Mouse (Mus musculus): ENCODE data around the gene Sgsm3. TPM values are rescaled to one million over a fixed set of nuclear protein-coding genes. Genes with fewer than 3 reads are reported as not detected.

Gene Sgsm3
- polyA plus RNA-seq, 1 experiment, result 0.52 TPM

GRCm38 (mm10) chr15:81046061-81046460, 68.5 kb downstream of the Sgsm3 start:
- Histone ChIP-seq H3K9me3 (ENCODE audit: control insufficient read depth, low read length) (no peaks in the 10 kb centered on the region), H3K4me3 (replicated peaks) (no peak overlapping the region), H3K36me3 (ENCODE audit: control insufficient read depth) (no peaks in the 10 kb centered on the region), H3K27me3 (ENCODE audit: control insufficient read depth) (peaks cover 31% of the 10 kb centered on the region), H3K4me1 (ENCODE audit: control insufficient read depth) (peaks cover 12% of the 10 kb centered on the region)
- TF ChIP-seq TAL1 (IDR thresholded peaks at IDR 0.05; ENCODE audit: low read length), result no peak
- no peak for TF ChIP-seq GATA1 (IDR thresholded peaks at IDR 0.05; ENCODE audit: low read length)

- Histone ChIP-seq H3K36me3 (ENCODE audit: control insufficient read depth) (no peaks in the 10 kb centered on the region), H3K4me3 (replicated peaks) (no peak overlapping the region), H3K27me3 (ENCODE audit: control insufficient read depth) (peaks cover 31% of the 10 kb centered on the region), H3K4me1 (ENCODE audit: control insufficient read depth) (peaks cover 7% of the 10 kb centered on the region), H3K9me3 (ENCODE audit: control insufficient read depth, low read length) (no peaks in the 10 kb centered on the region)
- no peak for TF ChIP-seq GATA1 (IDR thresholded peaks at IDR 0.05; ENCODE audit: low read length)
- TF ChIP-seq TAL1 (IDR thresholded peaks at IDR 0.05; ENCODE audit: low read length), result no peak
Measured at GRCm38 (mm10) chr15:81047497-81047896, 69.9 kb downstream of the Sgsm3 start.

GRCm38 (mm10) chr15:81049401-81050053, 72.0 kb downstream of the Sgsm3 start:
- Histone ChIP-seq H3K4me1 (ENCODE audit: control insufficient read depth) (peaks cover 7% of the 10 kb centered on the region), H3K9me3 (ENCODE audit: control insufficient read depth, low read length) (no peaks in the 10 kb centered on the region), H3K36me3 (ENCODE audit: control insufficient read depth) (no peaks in the 10 kb centered on the region), H3K4me3 (replicated peaks) (no peak overlapping the region), H3K27me3 (ENCODE audit: control insufficient read depth) (peaks cover 24% of the 10 kb centered on the region)
- TF ChIP-seq TAL1 (IDR thresholded peaks at IDR 0.05; ENCODE audit: low read length), result no peak
- TF ChIP-seq GATA1 (IDR thresholded peaks at IDR 0.05; ENCODE audit: low read length), result no peak

- Histone ChIP-seq H3K27me3 (ENCODE audit: control insufficient read depth) (peaks cover 14% of the 10 kb centered on the region), H3K9me3 (ENCODE audit: control insufficient read depth, low read length) (no peaks in the 10 kb centered on the region), H3K36me3 (ENCODE audit: control insufficient read depth) (no peaks in the 10 kb centered on the region), H3K4me1 (ENCODE audit: control insufficient read depth) (peaks cover 7% of the 10 kb centered on the region), H3K4me3 (replicated peaks) (no peak overlapping the region)
- no peak for TF ChIP-seq TAL1 (IDR thresholded peaks at IDR 0.05; ENCODE audit: low read length)
- TF ChIP-seq GATA1 (IDR thresholded peaks at IDR 0.05; ENCODE audit: low read length), result no peak
Measured at GRCm38 (mm10) chr15:81050488-81050887, 72.9 kb downstream of the Sgsm3 start.

GRCm38 (mm10) chr15:81052491-81052890, 74.9 kb downstream of the Sgsm3 start:
- peaks cover 3% of the 10 kb centered on the region for H3K4me1 ChIP-seq (ENCODE audit: control insufficient read depth)

GRCm38 (mm10) chr15:81055488-81055887, 77.9 kb downstream of the Sgsm3 start:
- no peak overlapping the region for H3K4me3 ChIP-seq (replicated peaks)
- TF ChIP-seq GATA1 (IDR thresholded peaks at IDR 0.05; ENCODE audit: low read length) (no peak), TAL1 (IDR thresholded peaks at IDR 0.05; ENCODE audit: low read length) (no peak)
- no peaks in the 10 kb centered on the region for H3K36me3 ChIP-seq (ENCODE audit: control insufficient read depth)
- H3K27me3 ChIP-seq (ENCODE audit: control insufficient read depth), result no peaks in the 10 kb centered on the region
- no peaks in the 10 kb centered on the region for H3K9me3 ChIP-seq (ENCODE audit: control insufficient read depth, low read length)
- H3K4me1 ChIP-seq (ENCODE audit: control insufficient read depth), result no peaks in the 10 kb centered on the region

More at GRCm38 (mm10) chr15:81052491-81052890, 74.9 kb downstream of the Sgsm3 start:
- TF ChIP-seq GATA1 (IDR thresholded peaks at IDR 0.05; ENCODE audit: low read length) (no peak), TAL1 (IDR thresholded peaks at IDR 0.05; ENCODE audit: low read length) (no peak)
- H3K36me3 ChIP-seq (ENCODE audit: control insufficient read depth), result no peaks in the 10 kb centered on the region
- no peaks in the 10 kb centered on the region for H3K9me3 ChIP-seq (ENCODE audit: control insufficient read depth, low read length)
- H3K27me3 ChIP-seq (ENCODE audit: control insufficient read depth), result no peaks in the 10 kb centered on the region; the same call in 1 of the 2 replicates
- no peak overlapping the region for H3K4me3 ChIP-seq (replicated peaks)

GRCm38 (mm10) chr15:81057736-81058135, 80.2 kb downstream of the Sgsm3 start:
- TF ChIP-seq GATA1 (IDR thresholded peaks at IDR 0.05; ENCODE audit: low read length), result no peak
- no peak for TF ChIP-seq TAL1 (IDR thresholded peaks at IDR 0.05; ENCODE audit: low read length)

GRCm38 (mm10) chr15:81060975-81061374, 83.4 kb downstream of the Sgsm3 start:
- Histone ChIP-seq H3K9me3 (ENCODE audit: control insufficient read depth, low read length) (no peaks in the 10 kb centered on the region), H3K4me3 (replicated peaks) (no peak overlapping the region), H3K27me3 (ENCODE audit: control insufficient read depth) (no peaks in the 10 kb centered on the region), H3K36me3 (ENCODE audit: control insufficient read depth) (no peaks in the 10 kb centered on the region), H3K4me1 (ENCODE audit: control insufficient read depth) (no peaks in the 10 kb centered on the region)
- TF ChIP-seq GATA1 (IDR thresholded peaks at IDR 0.05; ENCODE audit: low read length) (no peak), TAL1 (IDR thresholded peaks at IDR 0.05; ENCODE audit: low read length) (no peak)

More at GRCm38 (mm10) chr15:81057736-81058135, 80.2 kb downstream of the Sgsm3 start:
- H3K27me3 ChIP-seq (ENCODE audit: control insufficient read depth), result no peaks in the 10 kb centered on the region
- no peaks in the 10 kb centered on the region for H3K4me1 ChIP-seq (ENCODE audit: control insufficient read depth)
- H3K36me3 ChIP-seq (ENCODE audit: control insufficient read depth), result no peaks in the 10 kb centered on the region
- no peak overlapping the region for H3K4me3 ChIP-seq (replicated peaks)
- H3K9me3 ChIP-seq (ENCODE audit: control insufficient read depth, low read length), result no peaks in the 10 kb centered on the region

Other genes starting within 250 kb of the Sgsm3 start
- gene Adsl, start 29.3 kb upstream of the Sgsm3 start, polyA plus RNA-seq (2012), result 0.95 and 1.7 TPM in 2 replicates
- gene Mrtfa, start 213.0 kb downstream of the Sgsm3 start, polyA plus RNA-seq (2012), result 0.47 and 0.51 TPM in 2 replicates